Mouse (Mus musculus): Measurements from ENCODE around the gene Lmf1.

GRCm38 (mm10) chr17:25604234-25604633, 25.3 kb downstream of the Lmf1 start:
- TF ChIP-seq CTCF (IDR thresholded peaks at IDR 0.05; ENCODE audit: low read depth) (no peak), EP300 (optimal IDR thresholded peaks at IDR 0.05) (no peak)

All from stomach, postnatal 0 days (tissue).